Mouse (Mus musculus) thymus, postnatal 4 days (tissue): Measurements from ENCODE around the gene Vars2.

Experiments used
- DNase-seq: peaks from one replicate; pipeline ENCODE4 v3.0.0; 2021

Gene Vars2

DNA sequence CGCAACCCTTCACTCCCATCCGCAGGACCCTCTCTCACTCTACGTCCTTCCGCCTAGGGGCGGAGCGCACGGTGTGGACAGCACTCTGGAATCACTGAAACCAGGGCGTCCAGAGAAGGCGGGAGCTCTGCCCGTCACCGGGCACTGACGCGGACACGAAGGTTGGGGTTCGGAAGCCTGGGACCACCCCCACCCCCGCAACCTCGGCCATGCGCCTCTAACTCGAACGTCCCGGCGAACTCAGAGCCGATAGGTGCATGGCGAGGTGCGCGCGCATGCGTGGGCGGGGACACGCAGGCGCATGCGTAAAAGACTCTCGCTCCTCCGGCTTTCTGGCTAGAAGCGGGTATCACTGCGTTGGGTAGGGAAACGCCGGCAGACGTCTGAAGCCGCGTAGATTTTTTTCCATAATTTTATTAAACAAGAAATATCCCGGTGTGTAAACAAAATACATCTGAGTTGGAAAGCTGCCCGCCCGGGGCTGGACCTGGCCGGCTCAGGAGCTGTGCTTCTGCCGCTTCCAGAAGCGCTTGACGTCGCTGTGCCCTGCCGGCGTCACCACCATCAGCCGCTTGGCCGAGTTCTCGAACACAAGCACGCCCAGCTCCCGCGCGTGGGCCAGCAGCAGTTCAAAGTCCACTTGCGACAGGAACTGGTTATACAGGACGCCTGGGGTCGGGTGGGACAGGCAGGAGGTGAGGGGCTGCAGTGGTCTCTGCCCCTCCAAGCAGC, at the start of gene Vars2:
Gene Vars2, minus strand, starts transcription at position 259 of the 732 bp plus-strand sequence.
- DNase-seq = peak; percentile 98

DNA sequence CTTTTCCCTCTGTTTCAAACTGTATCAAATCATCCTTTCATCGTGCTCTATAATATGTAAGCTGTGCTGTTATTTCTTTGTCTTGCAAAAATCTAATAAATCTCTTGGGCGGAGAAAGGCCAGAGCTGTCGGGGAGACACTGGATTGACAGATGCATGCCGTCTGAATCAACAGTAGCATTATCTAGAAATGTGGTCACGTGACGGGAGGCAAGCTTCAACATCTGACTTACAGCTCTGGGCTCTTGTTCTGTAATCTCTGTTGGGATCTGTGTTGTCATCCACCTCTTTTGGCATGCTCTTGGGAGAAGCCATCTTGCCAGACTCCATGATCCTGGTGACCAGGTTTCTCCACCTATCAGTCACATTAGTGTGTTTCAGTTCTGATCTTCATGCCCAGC, 49.7 kb upstream of the Vars2 start:
- DNase-seq = no peak

DNA sequence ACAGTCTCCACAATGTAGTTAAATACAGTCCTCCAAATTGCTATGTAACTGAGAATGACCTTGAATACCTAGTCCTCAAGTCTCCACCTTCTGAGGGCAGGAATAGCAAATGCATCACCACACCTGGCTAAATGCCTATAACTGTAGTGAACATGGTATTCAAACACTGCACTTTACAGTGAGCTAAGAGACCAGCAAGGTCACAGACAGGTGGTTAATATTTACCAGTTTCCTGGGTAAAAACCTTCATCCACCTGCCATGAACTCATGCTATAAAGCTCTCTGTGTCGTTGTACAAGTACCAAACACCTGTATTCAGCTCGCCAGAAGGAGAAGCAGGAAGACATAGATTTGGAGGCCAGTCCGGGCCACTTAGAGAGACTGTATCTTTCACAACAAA, 48.7 kb upstream of the Vars2 start:
- DNase-seq = no peak

- DNase-seq = peak; percentile 6
Observed at GRCm38 (mm10) chr17:35710705-35711347, 43.4 kb upstream of the Vars2 start.

DNA sequence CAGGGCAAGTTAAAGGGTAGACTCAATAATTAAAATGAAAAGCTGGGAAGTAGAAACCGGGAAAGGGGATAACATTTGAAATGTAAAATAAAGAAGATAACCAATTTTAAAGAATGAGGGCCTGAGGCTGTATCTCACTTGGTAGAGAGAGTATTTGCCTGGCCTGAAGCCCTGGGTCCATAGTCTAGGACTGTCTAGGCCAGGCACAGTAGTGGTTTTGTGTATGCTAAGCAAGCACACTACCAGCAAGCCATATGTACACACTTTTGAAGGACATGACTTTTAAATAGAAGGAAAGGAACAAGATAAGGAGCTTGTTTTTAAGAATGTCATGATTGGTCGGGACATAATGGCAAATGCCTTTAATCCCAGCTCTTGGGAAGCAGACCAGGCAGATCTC, 41.2 kb upstream of the Vars2 start:
- no peak for DNase-seq

GRCm38 (mm10) chr17:35707929-35708328, 40.5 kb upstream of the Vars2 start:
- DNase-seq = peak; percentile 56

DNA sequence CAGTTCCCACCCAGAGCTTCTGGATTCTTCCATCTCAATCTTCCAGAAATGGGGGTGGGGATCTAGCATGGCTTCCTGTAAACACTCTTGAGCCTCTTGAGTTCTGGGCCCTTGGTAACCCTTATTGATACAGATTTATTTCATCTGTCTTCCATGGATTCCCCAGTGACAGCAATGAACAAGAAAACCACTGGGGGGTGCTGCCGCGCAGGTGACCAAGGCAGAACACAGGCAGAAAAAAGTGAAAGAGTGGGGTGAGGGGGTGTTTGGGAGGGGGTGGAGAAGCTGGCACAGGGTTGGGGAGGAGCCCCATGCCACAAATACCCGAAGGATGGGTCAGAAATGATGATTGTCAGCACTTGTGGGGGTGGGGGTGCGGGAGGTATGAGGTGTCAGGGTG, 38.4 kb upstream of the Vars2 start:
- peak; percentile 83 for DNase-seq

DNA sequence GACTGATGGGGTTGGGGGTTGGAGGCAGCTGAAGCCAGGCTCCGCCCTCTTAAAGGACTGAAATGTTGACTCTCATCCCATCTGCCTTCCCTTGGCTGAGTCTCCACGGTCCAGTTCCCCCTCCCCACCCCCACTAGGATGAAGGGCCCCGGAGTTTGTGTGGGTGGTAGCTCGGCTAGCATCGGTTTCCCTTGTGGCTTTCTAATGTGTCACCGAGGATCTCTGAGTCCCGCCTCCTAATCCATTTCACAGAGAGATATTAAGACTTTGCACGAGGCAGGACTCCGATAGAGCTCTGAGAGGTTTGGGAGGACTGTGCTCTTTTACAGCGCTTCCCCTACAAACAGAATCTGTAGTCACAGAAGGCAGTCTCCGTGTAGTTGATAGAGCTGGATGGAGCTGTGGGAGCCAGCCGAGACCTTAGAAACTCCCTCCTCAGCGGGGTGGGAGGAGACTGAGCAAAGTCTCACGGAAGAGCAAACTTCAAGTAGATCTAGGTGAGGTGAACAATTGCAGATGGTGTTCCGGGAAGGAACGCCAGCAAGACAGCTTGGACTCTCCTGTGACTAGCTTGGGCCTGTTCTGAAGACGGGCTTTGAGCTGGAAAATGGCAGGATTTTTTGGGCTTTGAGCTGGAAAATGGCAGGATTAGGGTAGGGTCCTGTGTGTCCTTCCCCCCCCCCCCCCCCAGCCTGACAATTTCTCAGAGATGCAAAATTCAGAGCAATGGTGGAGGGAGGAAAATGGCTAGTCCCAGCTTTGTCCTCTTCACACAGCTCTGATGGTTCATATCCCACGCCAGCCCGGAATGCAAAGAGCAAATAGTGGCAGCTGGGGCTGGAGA, 37.5 kb upstream of the Vars2 start, which contains the start of gene Ddr1:
Gene Ddr1, minus strand, starts transcription at position 1 of the 844 bp plus-strand sequence.
- DNase-seq = peak; percentile 66

- DNase-seq = peak; percentile 30
Observed at GRCm38 (mm10) chr17:35703751-35704271, 36.4 kb upstream of the Vars2 start.

DNA sequence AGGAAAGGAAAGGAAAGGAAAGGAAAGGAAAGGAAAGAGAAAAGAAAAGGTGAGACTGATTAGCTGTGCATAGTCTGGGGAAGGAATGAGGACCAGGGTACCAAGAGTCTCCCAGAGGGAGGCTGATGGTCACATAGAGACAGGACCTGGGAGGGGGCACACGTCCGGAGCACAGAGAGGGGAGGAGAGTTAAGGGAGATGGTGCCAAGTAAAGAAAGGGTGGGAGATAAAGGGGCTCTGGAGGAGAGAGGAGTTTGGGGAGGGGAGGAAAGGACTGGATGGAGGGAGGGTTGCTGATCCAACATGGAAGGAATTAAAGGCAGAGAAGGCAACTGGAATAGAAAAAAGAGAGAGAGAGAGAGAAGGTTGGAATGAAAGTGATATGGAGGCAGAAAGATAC, 35.7 kb upstream of the Vars2 start:
- no peak for DNase-seq

DNA sequence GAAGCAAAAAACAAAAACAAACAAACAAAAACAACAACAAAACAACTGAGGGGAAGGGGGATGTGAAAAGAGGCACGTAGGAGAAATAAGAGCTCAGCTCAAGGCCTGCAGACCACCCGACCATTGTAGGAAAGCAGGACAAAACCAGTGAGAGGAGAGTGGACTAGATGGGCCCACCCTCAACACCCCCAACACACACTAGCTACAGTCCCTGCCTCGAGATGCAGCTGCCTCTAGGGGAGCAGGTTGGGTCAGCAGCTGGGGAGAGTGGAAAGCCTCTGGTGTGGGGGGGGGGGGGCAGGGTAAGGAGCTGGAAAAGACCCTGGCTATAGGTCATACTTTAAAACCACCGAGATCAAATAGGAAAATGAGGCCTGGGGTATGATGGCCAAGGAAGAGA, 35.2 kb upstream of the Vars2 start:
- DNase-seq = no peak

- no peak for DNase-seq
Observed at GRCm38 (mm10) chr17:35701978-35702461, 34.6 kb upstream of the Vars2 start.

DNA sequence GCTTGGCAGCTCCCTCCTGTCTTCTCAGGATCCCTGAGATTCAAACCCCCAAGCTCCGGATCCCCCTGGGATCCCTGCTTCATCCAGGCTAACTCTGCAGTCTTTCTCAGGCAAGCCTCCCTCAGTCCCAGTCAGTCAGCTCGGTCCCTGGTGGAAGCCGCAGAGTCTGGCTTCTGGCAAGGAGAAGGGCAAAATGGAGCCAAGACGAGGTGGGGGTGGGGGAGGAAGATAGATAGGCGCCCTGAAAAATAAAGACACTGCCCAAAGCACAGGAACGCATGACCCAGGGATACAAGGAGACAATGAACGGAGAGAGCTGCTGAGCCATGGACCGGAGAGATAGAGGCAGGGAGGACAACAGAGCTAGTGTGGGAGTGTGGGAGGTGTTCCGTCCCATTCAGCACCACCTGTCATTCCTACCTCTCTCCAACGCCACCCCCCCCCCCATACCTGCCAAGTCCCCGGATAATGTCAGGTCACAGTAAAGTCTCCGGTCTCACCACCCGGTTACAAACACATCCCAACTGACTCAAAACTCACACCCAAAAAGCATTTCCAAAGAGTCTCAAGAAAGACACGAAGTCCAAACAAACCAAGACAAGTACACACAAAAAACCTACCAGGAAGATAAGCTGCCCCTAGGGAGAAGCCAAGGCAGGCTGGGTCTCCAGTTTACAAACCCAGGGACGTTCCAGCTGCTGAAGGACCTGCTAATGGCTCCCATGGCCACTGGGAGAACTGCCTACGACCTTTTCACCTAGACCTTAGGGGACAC, 34.0 kb upstream of the Vars2 start:
- no peak for DNase-seq

DNA sequence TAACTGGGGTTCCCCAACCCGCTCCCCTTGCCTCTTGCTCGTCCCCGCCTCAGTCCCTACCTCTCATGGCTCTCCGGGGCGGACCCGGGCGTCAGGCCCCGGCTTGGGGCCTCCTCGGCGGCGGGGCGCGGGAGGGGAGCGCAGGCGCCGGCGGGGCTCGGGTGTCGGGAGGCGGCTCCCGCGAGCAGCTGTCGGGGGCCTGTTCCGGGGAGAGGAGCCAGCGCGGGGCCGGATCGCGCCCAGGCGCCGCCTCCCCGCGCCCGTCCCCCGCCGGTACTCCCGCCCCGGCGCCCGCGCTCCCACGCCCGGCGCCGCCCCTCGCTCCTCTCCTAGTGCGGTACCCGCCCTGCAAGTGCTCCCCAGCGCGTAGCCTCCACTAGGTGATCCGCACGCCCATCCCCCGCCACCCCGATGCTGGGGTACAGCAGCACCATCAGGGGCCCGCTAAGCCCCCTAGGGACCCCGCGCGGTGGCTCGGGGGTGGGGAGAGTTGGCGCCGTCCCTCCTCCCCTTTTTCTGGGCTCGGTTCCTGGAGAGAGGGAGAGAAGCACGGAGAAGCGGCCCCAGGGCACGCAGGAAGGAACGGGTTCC, 33.1 kb upstream of the Vars2 start:
- DNase-seq = peak; percentile 86

DNA sequence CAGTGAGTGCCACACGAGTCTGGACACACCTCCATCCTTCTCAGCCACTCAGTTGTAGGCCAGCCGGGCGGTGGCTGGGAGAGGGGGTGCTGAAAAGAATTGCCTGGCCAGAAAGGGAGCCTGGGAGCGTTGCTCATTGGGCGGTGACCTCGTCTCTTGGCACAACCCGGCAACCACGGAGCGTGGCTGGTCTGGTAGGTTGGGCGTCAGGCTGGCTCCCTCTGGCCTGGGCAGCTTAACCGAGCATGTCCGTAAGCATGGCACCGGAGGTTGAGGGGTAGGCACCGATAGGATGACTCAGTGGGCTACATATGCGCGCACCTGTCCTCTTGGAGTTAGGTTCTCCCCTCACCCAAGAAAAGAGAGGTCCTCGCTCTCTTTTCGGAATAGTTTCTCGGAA, 32.5 kb upstream of the Vars2 start:
- peak; percentile 53 for DNase-seq

GRCm38 (mm10) chr17:35698501-35698883, 31.1 kb upstream of the Vars2 start:
- DNase-seq = no peak

GRCm38 (mm10) chr17:35697759-35698500, 30.5 kb upstream of the Vars2 start:
- peak; percentile 38 for DNase-seq

- DNase-seq = peak; percentile 6
Observed at GRCm38 (mm10) chr17:35697429-35697758, 30.0 kb upstream of the Vars2 start.

- DNase-seq = no peak
Observed at GRCm38 (mm10) chr17:35696691-35697090, 29.3 kb upstream of the Vars2 start.

DNA sequence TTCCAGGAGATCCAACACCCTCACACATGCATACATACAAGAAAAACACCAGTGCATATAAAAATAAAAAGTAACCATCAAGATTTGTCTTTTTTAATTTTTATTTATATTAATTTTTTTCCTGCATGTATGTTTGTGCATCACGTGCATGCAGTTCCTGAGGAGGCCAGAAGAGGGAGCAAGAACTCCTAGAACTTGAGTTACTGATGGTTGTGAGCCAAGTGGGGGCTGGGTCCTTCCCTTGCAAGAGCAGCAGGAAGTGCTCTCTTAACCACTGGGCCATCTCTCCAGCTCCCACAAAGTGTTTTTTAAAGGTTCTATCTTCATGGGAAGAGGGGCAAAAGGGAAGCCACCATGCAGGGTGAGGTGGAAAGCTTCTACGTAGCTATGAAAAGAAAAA, 27.9 kb upstream of the Vars2 start:
- peak; percentile 84 for DNase-seq

- DNase-seq = no peak
Observed at GRCm38 (mm10) chr17:35693906-35694305, 26.5 kb upstream of the Vars2 start.
